ENCODE assay signal across 25 mouse cellular contexts in genomic region chr14:55162168-55162567, GRCm38 (mm10). TPM values are rescaled to one million over a fixed set of nuclear protein-coding genes. Genes with fewer than 3 reads are reported as not detected.
"Had no signal": no experiment of that assay in that cellular context is flagged by ENCODE, and none has a peak within 500 bp of the region (broad histone marks: within the 10 kb centered on the region; RNA-seq: fewer than 3 reads in every experiment).

No protein-coding gene starts in this region.

- H3K4me2 ChIP-seq: limb, embryonic 12.5 days; limb, embryonic 15.5 days; liver, embryonic 12.5 days; liver, embryonic 15.5 days; lung, embryonic 15.5 days; midbrain, embryonic 13.5 days; neural tube, embryonic 13.5 days had no signal

- H3K27ac ChIP-seq: limb, embryonic 12.5 days; limb, embryonic 15.5 days; liver, embryonic 12.5 days; liver, embryonic 15.5 days; lung, embryonic 15.5 days; midbrain, embryonic 10.5 days; midbrain, embryonic 13.5 days; neural tube, embryonic 13.5 days had no signal

- DNase-seq: kidney, adult 18-20 months; kidney, adult 9 months; kidney, postnatal 14 days; kidney, postnatal 4 days; left cerebral cortex, postnatal 4 days; lung, adult 18-20 months; lung, postnatal 10 days; lung, postnatal 36 days; thymus, postnatal 25 days had no signal

- H3K9ac ChIP-seq: limb, embryonic 12.5 days; limb, embryonic 15.5 days; liver, embryonic 12.5 days; liver, embryonic 15.5 days; lung, embryonic 15.5 days; midbrain, embryonic 13.5 days; neural tube, embryonic 13.5 days had no signal

- H3K9me3 ChIP-seq: limb, embryonic 12.5 days; limb, embryonic 15.5 days; liver, embryonic 12.5 days; liver, embryonic 15.5 days; lung, embryonic 15.5 days; megakaryocyte, embryonic 14.5 days; midbrain, embryonic 10.5 days; midbrain, embryonic 13.5 days; neural tube, embryonic 13.5 days had no signal

- H3K27me3 ChIP-seq: limb, embryonic 12.5 days; limb, embryonic 15.5 days; liver, embryonic 15.5 days; lung, embryonic 15.5 days; midbrain, embryonic 13.5 days; neural tube, embryonic 13.5 days had no signal

- H3K4me3 ChIP-seq: limb, embryonic 12.5 days; limb, embryonic 15.5 days; liver, embryonic 12.5 days; liver, embryonic 15.5 days; lung, embryonic 15.5 days; megakaryocyte, embryonic 14.5 days; midbrain, embryonic 10.5 days; midbrain, embryonic 13.5 days; myocyte; neural tube, embryonic 13.5 days had no signal

- H3K36me3 ChIP-seq: limb, embryonic 12.5 days; limb, embryonic 15.5 days; liver, embryonic 12.5 days; liver, embryonic 15.5 days; lung, embryonic 15.5 days; midbrain, embryonic 10.5 days; midbrain, embryonic 13.5 days; neural tube, embryonic 13.5 days had no signal

- ATAC-seq: liver, embryonic 12.5 days had no signal

RNA-seq across cellular contexts. Expression of gene Jph4, which starts 45.4 kb away (rescaled TPM):
- total RNA-seq: monocyte, adult 5-6 weeks had no signal
- polyA plus RNA-seq: myocyte had no signal

RNA-seq across cellular contexts. Expression of gene Dhrs2, which starts 59.6 kb away (rescaled TPM):
- total RNA-seq: layer of hippocampus, adult 18-20 months; layer of hippocampus, postnatal 14 days; left cerebral cortex, adult 8-10 months; left cerebral cortex, postnatal 14 days; left cerebral cortex, postnatal 4 days; monocyte, adult 5-6 weeks; neutrophil, adult 5-6 weeks had no signal
- polyA plus RNA-seq: liver, embryonic 12.5 days; liver, embryonic 15.5 days; lung, embryonic 15.5 days; midbrain, embryonic 10.5 days; myocyte had no signal
